7 mouse cellular contexts compared by ENCODE assay signal in the genomic region with DNA sequence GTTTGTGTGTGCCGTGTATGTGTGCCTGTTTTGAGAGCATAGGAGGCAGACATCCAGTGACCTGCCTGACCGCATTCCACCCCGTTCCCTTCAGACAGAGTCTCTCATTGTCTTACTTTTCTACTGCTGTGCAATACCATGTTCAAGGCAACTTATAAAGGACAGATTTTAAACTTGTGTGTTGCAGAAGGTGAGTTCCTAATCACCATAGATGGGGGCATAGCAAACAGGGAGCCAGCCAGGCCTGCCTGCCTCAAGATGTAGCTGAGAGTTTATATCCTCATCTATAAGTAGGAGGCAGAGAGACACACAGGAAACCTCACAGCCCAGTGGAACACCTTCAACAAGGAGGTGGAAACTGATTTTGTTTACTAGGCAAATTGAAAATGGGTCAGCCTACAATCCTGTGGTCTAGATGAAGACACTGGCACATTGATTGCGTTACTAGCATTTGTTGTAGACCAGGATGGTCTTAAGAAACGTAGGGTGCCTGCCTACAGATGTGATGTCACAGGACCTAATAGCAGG. TPM values are rescaled to one million over a fixed set of nuclear protein-coding genes. Genes with fewer than 3 reads are reported as not detected.
A peak's percentile ranks its signal among the peaks of the same experiment; 100 is the strongest.
DNase-seq lines count a peak whose midpoint lies in the region; ATAC-seq and TF ChIP-seq lines count a peak whose summit lies in the region.

No protein-coding gene starts in this region.

- WGBS in spleen, adult 2 months = 78% methylated on average over 5 of the region's 5 CpGs
- 87% methylated on average over 5 of the region's 5 CpGs for WGBS in forebrain, embryonic 13.5 days
- 75% methylated on average over 5 of the region's 5 CpGs for WGBS in limb, embryonic 15.5 days
- 60% methylated on average over 5 of the region's 5 CpGs for WGBS in stomach, postnatal 0 days

- H3K4me3 ChIP-seq in spleen, adult 2 months (ENCODE audit: extremely low read depth, insufficient read depth, insufficient read length) = no peak overlapping the region
- peak overlapping the region; percentile 55 for H3K4me3 ChIP-seq in forebrain, embryonic 13.5 days
- H3K4me3 ChIP-seq in limb, embryonic 15.5 days = peak overlapping the region; percentile 61
- H3K4me3 ChIP-seq in stomach, postnatal 0 days (ENCODE audit: low read depth, low read length) = peak overlapping the region; percentile 51

- H3K36me3 ChIP-seq in spleen, adult 2 months (ENCODE audit: control insufficient read depth, insufficient read depth, low read length) = no peaks in the 10 kb centered on the region
- H3K36me3 ChIP-seq in forebrain, embryonic 13.5 days (ENCODE audit: poor library complexity, severe bottlenecking) = no peaks in the 10 kb centered on the region
- H3K36me3 ChIP-seq in limb, embryonic 15.5 days = no peaks in the 10 kb centered on the region
- H3K36me3 ChIP-seq in stomach, postnatal 0 days (ENCODE audit: control insufficient read depth, insufficient read depth, low read length) = no peaks in the 10 kb centered on the region

- peak overlapping the region; percentile 90 for H3K27ac ChIP-seq in spleen, adult 2 months (ENCODE audit: insufficient read depth, low read length)
- H3K27ac ChIP-seq in forebrain, embryonic 13.5 days = peak overlapping the region; percentile 91; the same call in 1 of the 2 replicates
- H3K27ac ChIP-seq in limb, embryonic 15.5 days = peak overlapping the region; percentile 94
- H3K27ac ChIP-seq in stomach, postnatal 0 days (replicated peaks) = peak overlapping the region; percentile 93

- no peaks in the 10 kb centered on the region for H3K9me3 ChIP-seq in forebrain, embryonic 13.5 days (replicated peaks)
- H3K9me3 ChIP-seq in limb, embryonic 15.5 days = no peaks in the 10 kb centered on the region
- H3K9me3 ChIP-seq in stomach, postnatal 0 days (ENCODE audit: control insufficient read depth, low read length) = no peaks in the 10 kb centered on the region

- no peak for TF ChIP-seq CTCF in spleen, adult 2 months (IDR thresholded peaks at IDR 0.05; ENCODE audit: extremely low read depth, insufficient read depth, insufficient read length, insufficient replicate concordance)
- TF ChIP-seq CTCF in stomach, postnatal 0 days (IDR thresholded peaks at IDR 0.05; ENCODE audit: low read depth) = no peak

- no peak for TF ChIP-seq POLR2A in spleen, adult 2 months (IDR thresholded peaks at IDR 0.05; ENCODE audit: low read depth, low read length)

- TF ChIP-seq EP300 in stomach, postnatal 0 days (optimal IDR thresholded peaks at IDR 0.05) = no peak

- peaks cover 6% of the 10 kb centered on the region; the same call in 1 of the 2 replicates for H3K4me1 ChIP-seq in spleen, adult 2 months (ENCODE audit: control insufficient read depth, insufficient read depth, insufficient read length)
- peaks cover 26% of the 10 kb centered on the region for H3K4me1 ChIP-seq in forebrain, embryonic 13.5 days
- peaks cover 23% of the 10 kb centered on the region for H3K4me1 ChIP-seq in limb, embryonic 15.5 days
- H3K4me1 ChIP-seq in stomach, postnatal 0 days (replicated peaks; ENCODE audit: control insufficient read depth, insufficient read depth) = 0 out of 2 replicates have a peak, but pooled peaks cover 2% of the 10 kb centered on the region

- H3K27me3 ChIP-seq in spleen, adult 2 months (ENCODE audit: control insufficient read depth, insufficient read depth, low read length) = no peaks in the 10 kb centered on the region
- 0 out of 2 replicates have a peak, but pooled peaks cover 4% of the 10 kb centered on the region for H3K27me3 ChIP-seq in forebrain, embryonic 13.5 days
- H3K27me3 ChIP-seq in limb, embryonic 15.5 days = no peaks in the 10 kb centered on the region
- H3K27me3 ChIP-seq in stomach, postnatal 0 days (ENCODE audit: control insufficient read depth, insufficient read depth, low read length) = no peaks in the 10 kb centered on the region

- no peak for DNase-seq in spleen, adult 2 months (ENCODE audit: low read depth in 1 of 2, low spot score in 2 of 2)
- DNase-seq in spleen, postnatal 10 days (ENCODE audit: low spot score in 2 of 2) = no peak
- DNase-seq in stomach, postnatal 0 days (ENCODE audit: low spot score) = no peak
- DNase-seq in retina, embryonic 14.5 days (ENCODE audit: low spot score) = no peak
- DNase-seq in urinary bladder, postnatal 25 days (ENCODE audit: low spot score) = no peak

- peak overlapping the region; percentile 75 for H3K9ac ChIP-seq in forebrain, embryonic 13.5 days
- no peak overlapping the region for H3K9ac ChIP-seq in limb, embryonic 15.5 days
- H3K9ac ChIP-seq in stomach, postnatal 0 days (ENCODE audit: low read length) = peak overlapping the region; percentile 81; the same call in 1 of the 2 replicates

- H3K4me2 ChIP-seq in forebrain, embryonic 13.5 days = peak overlapping the region; percentile 65
- peak overlapping the region; percentile 69 for H3K4me2 ChIP-seq in limb, embryonic 15.5 days
- peak overlapping the region; percentile 63 for H3K4me2 ChIP-seq in stomach, postnatal 0 days (replicated peaks; ENCODE audit: low read depth)

- no peak for ATAC-seq in forebrain, embryonic 13.5 days
- no peak for ATAC-seq in limb, embryonic 15.5 days (ENCODE audit: insufficient number of reproducible peaks, low FRiP score, low TSS enrichment, low read depth)
- ATAC-seq in stomach, postnatal 0 days (ENCODE audit: low FRiP score, low TSS enrichment) = no peak

RNA-seq across cellular contexts. Expression of gene Rnh1, which starts 0.7 kb away (rescaled TPM):
- polyA plus RNA-seq in spleen, adult 2 months (2012; rRNA removed) = 90.8 and 113 TPM in 2 replicates
- polyA plus RNA-seq in forebrain, embryonic 13.5 days (2015; fragmentation: Nextera tagmentation; extraction: Ambion mirVana) = 40.7 and 45.2 TPM in 2 replicates
- 279 and 294 TPM in 2 replicates for polyA plus RNA-seq in limb, embryonic 15.5 days (2015; fragmentation: Nextera tagmentation; extraction: Ambion mirVana)
- 216 and 220 TPM in 2 replicates for polyA plus RNA-seq in stomach, postnatal 0 days (2015; fragmentation: Nextera tagmentation; extraction: Ambion mirVana)

RNA-seq across cellular contexts. Expression of gene Hras, which starts 20.4 kb away (rescaled TPM):
- polyA plus RNA-seq in spleen, adult 2 months (2012; rRNA removed) = 29.0 and 33.2 TPM in 2 replicates
- 67.2 and 73.9 TPM in 2 replicates for polyA plus RNA-seq in forebrain, embryonic 13.5 days (2015; fragmentation: Nextera tagmentation; extraction: Ambion mirVana)
- 164 and 165 TPM in 2 replicates for polyA plus RNA-seq in limb, embryonic 15.5 days (2015; fragmentation: Nextera tagmentation; extraction: Ambion mirVana)
- 118 and 125 TPM in 2 replicates for polyA plus RNA-seq in stomach, postnatal 0 days (2015; fragmentation: Nextera tagmentation; extraction: Ambion mirVana)

RNA-seq across cellular contexts. Expression of gene Lrrc56, which starts 20.6 kb away (rescaled TPM):
- polyA plus RNA-seq in spleen, adult 2 months (2012; rRNA removed) = 5.2 and 5.5 TPM in 2 replicates
- 12.6 and 17.3 TPM in 2 replicates for polyA plus RNA-seq in forebrain, embryonic 13.5 days (2015; fragmentation: Nextera tagmentation; extraction: Ambion mirVana)
- 8.0 and 9.0 TPM in 2 replicates for polyA plus RNA-seq in limb, embryonic 15.5 days (2015; fragmentation: Nextera tagmentation; extraction: Ambion mirVana)
- polyA plus RNA-seq in stomach, postnatal 0 days (2015; fragmentation: Nextera tagmentation; extraction: Ambion mirVana) = 2.8 and 3.5 TPM in 2 replicates

RNA-seq across cellular contexts. Expression of gene Lmntd2, which starts 40.5 kb away (rescaled TPM):
- polyA plus RNA-seq in spleen, adult 2 months (2012; rRNA removed) = 6.8 and 7.4 TPM in 2 replicates
- 2.1 and 2.3 TPM in 2 replicates for polyA plus RNA-seq in forebrain, embryonic 13.5 days (2015; fragmentation: Nextera tagmentation; extraction: Ambion mirVana)
- 1.7 and 2.2 TPM in 2 replicates for polyA plus RNA-seq in limb, embryonic 15.5 days (2015; fragmentation: Nextera tagmentation; extraction: Ambion mirVana)
- 2.7 and 3.6 TPM in 2 replicates for polyA plus RNA-seq in stomach, postnatal 0 days (2015; fragmentation: Nextera tagmentation; extraction: Ambion mirVana)

RNA-seq across cellular contexts. Expression of gene Rassf7, which starts 42.3 kb away (rescaled TPM):
- 13.0 and 18.4 TPM in 2 replicates for polyA plus RNA-seq in spleen, adult 2 months (2012; rRNA removed)
- 29.4 and 33.8 TPM in 2 replicates for polyA plus RNA-seq in forebrain, embryonic 13.5 days (2015; fragmentation: Nextera tagmentation; extraction: Ambion mirVana)
- 56.1 and 58.6 TPM in 2 replicates for polyA plus RNA-seq in limb, embryonic 15.5 days (2015; fragmentation: Nextera tagmentation; extraction: Ambion mirVana)
- polyA plus RNA-seq in stomach, postnatal 0 days (2015; fragmentation: Nextera tagmentation; extraction: Ambion mirVana) = 84.2 and 105 TPM in 2 replicates
